Mouse (Mus musculus) stomach, postnatal 0 days (tissue): ENCODE data around the gene 9530077C05Rik. TPM values are rescaled to one million over a fixed set of nuclear protein-coding genes. Genes with fewer than 3 reads are reported as not detected.

Experiments
- ATAC-seq: fragments of 200-750 bp; cut with Nextera tagmentation; 2 replicates; pipeline ENCODE4 v1.8.0; 2017; ENCODE audit not compliant: low FRiP score, low TSS enrichment
- DNase-seq: peaks from one replicate; pipeline ENCODE4 v3.0.0-alpha.2; 2016; ENCODE audit warnings: low spot score
- H3K27ac ChIP-seq: fragments of 300-500 bp; sonication (generic); replicated peaks from 2 replicates; pipeline ENCODE4 v1.5.1; 2014; ENCODE audit warnings: mild to moderate bottlenecking, control low read depth
- H3K27me3 ChIP-seq: fragments of 300-500 bp; sonication (generic); 2 replicates; pipeline ENCODE4 v1.6.1; 2014; ENCODE audit warnings: low read length; ENCODE audit not compliant: control insufficient read depth, insufficient read depth
- H3K36me3 ChIP-seq: fragments of 300-500 bp; sonication (generic); 2 replicates; pipeline ENCODE4 v1.6.1; 2014; ENCODE audit warnings: low read length, mixed read lengths; ENCODE audit not compliant: control insufficient read depth, insufficient read depth
- H3K4me1 ChIP-seq: fragments of 300-500 bp; sonication (generic); replicated peaks from 2 replicates; pipeline ENCODE4 v1.6.1; 2014; ENCODE audit warnings: antibody characterized with exemption; ENCODE audit not compliant: control insufficient read depth, insufficient read depth
- H3K4me2 ChIP-seq: fragments of 300-500 bp; sonication (generic); replicated peaks from 2 replicates; pipeline ENCODE4 v1.6.1; 2014; ENCODE audit warnings: low read depth, mild to moderate bottlenecking, control low read depth, moderate library complexity
- H3K4me3 ChIP-seq: fragments of 300-500 bp; sonication (generic); 2 replicates; pipeline ENCODE4 v1.5.1; 2014; ENCODE audit warnings: low read depth, low read length, control low read depth
- H3K9ac ChIP-seq: fragments of 300-500 bp; sonication (generic); 2 replicates; pipeline ENCODE4 v1.6.1; 2014; ENCODE audit warnings: mild to moderate bottlenecking, low read length, control low read depth, mixed read lengths
- H3K9me3 ChIP-seq: fragments of 300-500 bp; sonication (generic); 2 replicates; pipeline ENCODE4 v1.6.1; 2016; ENCODE audit warnings: low read length; ENCODE audit not compliant: control insufficient read depth
- CTCF ChIP-seq: IDR thresholded peaks from 2 replicates; pipeline ENCODE4 v1.5.1; 2016; ENCODE audit warnings: antibody characterized with exemption, low read depth, mild to moderate bottlenecking, moderate library complexity
- EP300 ChIP-seq: optimal IDR thresholded peaks from 2 replicates; pipeline ENCODE3; 2016; ENCODE audit warnings: antibody characterized with exemption
- WGBS: fragments of 180-500 bp; shearing (Covaris S2); extraction: QIAGEN DNeasy Blood & Tissue Kit; methylation state at CpG from one replicate; pipeline ENCODE4 v1.1.7; 2014; 5-methylcytosine and 5-hydroxymethylcytosine counted together
- polyA plus RNA-seq: library from polyadenylated mRNA; unstranded; fragments of >200 nt; fragmentation: Nextera tagmentation; extraction: Ambion mirVana; gene quantifications from 2 replicates; pipeline ENCODE4 v1.2.1, GENCODE M21; 2015

9530077C05Rik gene
- polyA plus RNA-seq, 1 experiment from 2014 or later, result 2.8 TPM

DNA sequence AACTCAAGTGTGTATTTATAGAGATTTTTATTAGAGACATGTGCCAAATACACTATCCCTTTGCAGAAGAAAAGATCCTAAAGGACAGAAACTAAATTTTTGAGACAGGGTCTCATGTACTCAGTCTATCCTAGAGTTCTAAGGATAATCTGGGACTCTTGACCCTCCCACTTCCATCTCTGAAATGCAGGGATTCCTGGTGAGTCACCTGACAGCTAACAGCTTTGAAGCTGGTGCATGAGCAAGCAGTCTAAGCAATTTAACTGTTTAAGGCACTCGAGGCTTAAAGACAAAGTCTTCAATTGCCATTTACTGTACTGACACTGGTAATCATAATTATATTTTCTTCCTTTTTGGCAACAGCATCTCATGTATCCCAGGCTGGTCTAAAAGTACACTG lies 11.2 kb downstream of the 9530077C05Rik start:
- Histone ChIP-seq H3K4me3 (no peak overlapping the region), H3K4me1 (no peaks in the 10 kb centered on the region), H3K27me3 (no peaks in the 10 kb centered on the region), H3K27ac (no peak overlapping the region), H3K4me2 (no peak overlapping the region), H3K9ac (no peak overlapping the region), H3K9me3 (no peaks in the 10 kb centered on the region), H3K36me3 (no peaks in the 10 kb centered on the region)
- ATAC-seq (no peak), DNase-seq (no peak)
- TF ChIP-seq CTCF (no peak), EP300 (no peak)
- WGBS, result 33% methylated on average over 1 of the region's 1 CpGs

DNA sequence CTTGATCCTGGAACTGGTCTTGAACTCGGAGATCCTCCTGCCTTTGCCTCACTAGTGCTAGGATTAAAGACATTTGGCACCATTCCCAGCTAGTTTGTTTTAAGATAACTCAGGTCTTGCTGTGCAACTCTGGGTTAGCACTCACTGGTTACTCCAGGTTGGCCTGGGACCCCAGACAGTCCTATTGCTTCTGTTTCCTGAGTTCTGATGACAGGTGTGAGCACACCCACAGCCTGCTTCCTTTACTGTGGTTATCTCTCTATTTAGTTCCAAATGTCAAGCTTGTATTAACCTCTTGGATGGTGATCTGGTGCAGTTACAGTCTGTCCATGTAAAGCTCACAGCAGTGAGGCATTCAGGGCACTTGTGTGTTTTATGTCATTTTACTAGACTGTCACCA lies 12.2 kb downstream of the 9530077C05Rik start:
- H3K4me2 ChIP-seq, result no peak overlapping the region
- no peaks in the 10 kb centered on the region for H3K4me1 ChIP-seq
- no peak for ATAC-seq
- no peak overlapping the region for H3K27ac ChIP-seq
- H3K4me3 ChIP-seq, result no peak overlapping the region
- H3K9me3 ChIP-seq, result no peaks in the 10 kb centered on the region
- WGBS, result 54% methylated on average over 1 of the region's 1 CpGs
- DNase-seq, result no peak
- no peaks in the 10 kb centered on the region for H3K36me3 ChIP-seq
- H3K27me3 ChIP-seq, result no peaks in the 10 kb centered on the region
- H3K9ac ChIP-seq, result no peak overlapping the region
- no peak for TF ChIP-seq CTCF
- no peak for TF ChIP-seq EP300

DNA sequence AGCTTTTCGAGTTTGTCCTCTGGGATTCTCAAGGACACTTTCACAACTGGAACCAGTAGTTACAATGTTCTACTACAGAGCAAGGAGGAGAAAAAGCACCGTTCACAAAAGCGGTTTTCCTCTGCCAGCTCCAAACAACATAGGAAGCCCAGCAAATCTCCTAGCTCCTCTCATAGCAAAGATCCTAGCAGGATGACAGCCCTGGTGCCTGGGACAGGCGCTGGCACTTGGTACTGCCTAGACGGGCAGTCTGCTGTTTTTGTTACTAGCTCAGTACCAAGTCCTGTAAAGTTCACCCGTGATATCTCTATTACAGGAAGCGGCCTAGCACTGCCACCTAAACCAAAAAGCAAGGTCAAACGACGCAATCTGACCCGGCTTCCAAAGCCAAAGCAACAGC lies 12.9 kb downstream of the 9530077C05Rik start:
- Histone ChIP-seq H3K9ac (no peak overlapping the region), H3K4me3 (no peak overlapping the region), H3K27ac (no peak overlapping the region), H3K27me3 (no peaks in the 10 kb centered on the region), H3K9me3 (no peaks in the 10 kb centered on the region), H3K4me1 (no peaks in the 10 kb centered on the region), H3K4me2 (no peak overlapping the region), H3K36me3 (no peaks in the 10 kb centered on the region)
- DNase-seq (no peak), ATAC-seq (no peak)
- 76% methylated on average over 10 of the region's 10 CpGs for WGBS
- TF ChIP-seq EP300 (no peak), CTCF (no peak)

DNA sequence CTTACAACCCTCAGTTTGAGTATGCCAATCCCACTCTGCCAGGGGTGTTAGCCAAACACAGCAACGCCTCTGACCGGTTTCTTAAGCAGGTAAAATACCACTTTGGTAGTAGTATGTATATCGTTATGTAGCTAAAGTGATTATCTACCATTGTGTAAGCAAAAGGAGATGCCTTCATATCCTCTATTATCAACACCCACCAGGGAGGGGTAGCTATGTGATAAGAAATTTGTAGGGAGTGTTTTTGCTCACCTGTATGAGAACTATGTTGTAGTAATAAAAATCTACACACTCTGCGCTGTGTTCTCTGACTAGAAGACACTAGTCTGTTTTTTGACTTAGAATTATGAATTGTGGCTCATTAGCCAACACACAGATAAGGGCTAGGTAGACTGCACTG lies 13.4 kb downstream of the 9530077C05Rik start:
- no peak for TF ChIP-seq CTCF
- no peak for TF ChIP-seq EP300
- no peak overlapping the region for H3K4me3 ChIP-seq
- H3K4me1 ChIP-seq, result 0 out of 2 replicates have a peak, but pooled peaks cover 2% of the 10 kb centered on the region
- H3K27ac ChIP-seq, result no peak overlapping the region
- H3K9ac ChIP-seq, result no peak overlapping the region
- DNase-seq, result no peak
- H3K9me3 ChIP-seq, result no peaks in the 10 kb centered on the region
- H3K27me3 ChIP-seq, result no peaks in the 10 kb centered on the region
- no peaks in the 10 kb centered on the region for H3K36me3 ChIP-seq
- ATAC-seq, result no peak
- WGBS, result 77% methylated on average over 4 of the region's 4 CpGs
- no peak overlapping the region for H3K4me2 ChIP-seq

DNA sequence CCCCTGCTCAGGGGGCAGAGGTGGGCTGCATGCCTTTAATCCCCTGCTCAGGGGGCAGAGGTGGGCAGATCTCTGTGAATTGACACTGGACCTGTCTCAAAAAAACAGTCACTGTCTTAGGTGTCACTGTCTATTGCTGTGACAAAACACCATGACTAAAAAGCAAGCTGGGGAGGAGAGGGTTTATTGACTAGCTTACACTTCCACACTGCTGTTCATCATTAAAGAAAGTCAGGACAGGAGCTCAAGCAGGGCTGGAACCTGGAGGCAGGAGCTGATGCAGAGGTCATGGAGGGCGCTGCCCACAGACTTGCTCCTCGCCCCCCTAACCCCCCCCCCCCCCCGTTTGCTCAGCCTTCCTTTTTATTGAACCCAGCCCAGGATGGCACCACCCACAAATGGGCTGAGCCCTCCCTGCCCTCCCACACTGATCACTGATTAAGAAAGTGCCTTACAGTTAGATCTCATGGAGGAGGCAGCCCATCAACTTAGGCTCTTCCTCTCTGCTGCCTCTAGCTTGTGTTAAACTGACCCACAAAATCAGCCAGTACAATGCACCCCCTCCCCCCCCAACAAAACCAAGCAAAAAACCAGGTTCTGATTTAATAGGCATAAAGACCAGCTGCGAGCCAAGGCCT lies 16.8 kb downstream of the 9530077C05Rik start:
- no peaks in the 10 kb centered on the region for H3K27me3 ChIP-seq
- no peak for DNase-seq
- no peak overlapping the region for H3K4me3 ChIP-seq
- H3K9me3 ChIP-seq, result no peaks in the 10 kb centered on the region
- H3K4me1 ChIP-seq, result 0 out of 2 replicates have a peak, but pooled peaks cover 7% of the 10 kb centered on the region
- H3K36me3 ChIP-seq, result no peaks in the 10 kb centered on the region
- WGBS, result 62% methylated on average over 3 of the region's 4 CpGs
- H3K27ac ChIP-seq, result no peak overlapping the region
- TF ChIP-seq CTCF (no peak), EP300 (no peak)
- H3K4me2 ChIP-seq, result no peak overlapping the region
- H3K9ac ChIP-seq, result no peak overlapping the region
- no peak for ATAC-seq

DNA sequence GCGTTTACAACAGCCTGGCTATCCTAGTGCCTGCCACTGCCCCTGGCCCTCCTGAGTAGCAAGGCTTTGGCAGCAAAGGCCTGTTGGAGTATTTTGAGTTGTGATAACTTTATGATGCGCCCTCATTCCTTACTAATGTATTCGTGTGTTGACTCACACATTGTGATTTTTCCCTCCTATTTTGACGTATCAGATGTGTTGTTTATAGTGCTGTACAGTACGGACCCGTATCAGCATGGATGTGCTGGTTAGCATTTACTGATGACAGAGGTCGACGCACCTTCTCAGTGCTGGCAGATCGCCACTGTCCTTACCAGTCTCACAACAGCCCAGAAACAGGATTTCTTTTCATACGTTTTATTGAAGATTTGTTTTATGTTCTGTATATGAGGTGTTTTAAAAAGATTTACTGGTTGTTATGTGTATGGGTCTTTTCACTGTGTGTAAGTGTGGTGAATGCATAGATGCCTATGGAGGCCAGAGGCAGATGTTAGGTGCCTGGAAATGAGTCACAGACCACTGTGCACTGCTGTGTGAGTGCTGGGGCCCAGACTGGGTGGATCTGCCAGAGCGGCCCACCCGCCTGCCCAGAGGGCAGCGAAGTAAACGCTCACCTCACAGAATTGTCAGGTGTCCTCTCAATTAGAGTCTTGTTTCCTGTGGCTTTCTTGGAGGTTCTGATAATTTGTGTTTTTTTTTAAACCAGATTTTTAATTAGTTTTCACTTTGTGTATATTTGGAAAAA lies 17.5 kb downstream of the 9530077C05Rik start:
- Histone ChIP-seq H3K27me3 (no peaks in the 10 kb centered on the region), H3K4me2 (no peak overlapping the region), H3K9ac (no peak overlapping the region), H3K4me1 (0 out of 2 replicates have a peak, but pooled peaks cover 7% of the 10 kb centered on the region), H3K36me3 (no peaks in the 10 kb centered on the region), H3K27ac (no peak overlapping the region), H3K4me3 (no peak overlapping the region), H3K9me3 (no peaks in the 10 kb centered on the region)
- DNase-seq (no peak), ATAC-seq (no peak)
- WGBS, result 78% methylated on average over 14 of the region's 14 CpGs
- TF ChIP-seq EP300, result no peak
- TF ChIP-seq CTCF, result no peak
